Mouse (Mus musculus) retina, embryonic 14.5 days (tissue): ENCODE measurements around the gene Xylt2.
"Not testable (repeated sequence)": the region's sequence is repeated elsewhere in the genome, so short reads cannot be mapped to it uniquely, and the experiment has no call there.

Experiments
- DNase-seq: peaks from one replicate; pipeline ENCODE4 v3.0.0-alpha.2; 2015; ENCODE audit warnings: low spot score

Xylt2 gene

GRCm38 (mm10) chr11:94676308-94676707, 1.0 kb downstream of the Xylt2 start:
- no peak for DNase-seq

DNA sequence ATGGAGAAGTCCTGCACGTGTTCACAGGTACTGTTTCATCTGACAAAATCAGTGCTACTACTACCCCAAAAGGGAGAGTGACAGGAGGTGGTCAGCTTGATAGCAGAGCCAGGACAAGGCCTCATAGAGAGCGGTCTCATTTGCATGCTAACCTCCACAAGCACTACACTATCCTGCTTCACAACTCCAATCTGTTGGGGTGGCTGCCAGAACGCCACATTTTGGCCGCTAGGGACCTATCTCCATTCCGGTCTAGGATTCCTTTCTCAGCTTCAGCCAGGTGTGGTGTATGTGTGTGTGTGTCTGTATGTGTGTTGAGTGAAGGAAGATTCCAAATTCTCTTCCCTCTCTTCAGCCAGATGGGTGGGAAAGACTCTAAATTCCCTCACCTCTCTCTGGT, 1.9 kb downstream of the Xylt2 start:
- no peak for DNase-seq

GRCm38 (mm10) chr11:94674984-94675383, 2.3 kb downstream of the Xylt2 start:
- no peak for DNase-seq

DNA sequence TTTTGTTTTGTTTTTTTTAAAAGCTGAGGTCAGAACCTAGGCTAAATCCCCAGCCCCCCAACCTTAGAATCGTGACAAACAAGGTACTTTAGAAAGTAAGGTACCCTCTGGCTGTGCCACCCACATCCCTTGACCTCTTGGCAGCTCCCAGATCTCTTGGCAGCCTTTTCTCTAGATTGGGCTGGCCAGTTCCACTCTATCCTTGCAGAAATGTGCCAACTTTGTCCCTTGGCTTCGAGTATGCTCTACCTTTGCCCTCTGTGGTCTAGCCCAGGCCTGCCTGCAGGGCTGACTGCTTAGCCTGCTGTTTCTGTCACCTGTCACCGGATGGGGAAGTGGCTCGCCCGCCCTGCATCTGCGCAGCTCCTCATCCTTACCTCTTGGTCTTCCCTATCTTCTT, 12.0 kb downstream of the Xylt2 start:
- DNase-seq = no peak

GRCm38 (mm10) chr11:94661344-94661743, 16.0 kb downstream of the Xylt2 start:
- DNase-seq = no peak

DNA sequence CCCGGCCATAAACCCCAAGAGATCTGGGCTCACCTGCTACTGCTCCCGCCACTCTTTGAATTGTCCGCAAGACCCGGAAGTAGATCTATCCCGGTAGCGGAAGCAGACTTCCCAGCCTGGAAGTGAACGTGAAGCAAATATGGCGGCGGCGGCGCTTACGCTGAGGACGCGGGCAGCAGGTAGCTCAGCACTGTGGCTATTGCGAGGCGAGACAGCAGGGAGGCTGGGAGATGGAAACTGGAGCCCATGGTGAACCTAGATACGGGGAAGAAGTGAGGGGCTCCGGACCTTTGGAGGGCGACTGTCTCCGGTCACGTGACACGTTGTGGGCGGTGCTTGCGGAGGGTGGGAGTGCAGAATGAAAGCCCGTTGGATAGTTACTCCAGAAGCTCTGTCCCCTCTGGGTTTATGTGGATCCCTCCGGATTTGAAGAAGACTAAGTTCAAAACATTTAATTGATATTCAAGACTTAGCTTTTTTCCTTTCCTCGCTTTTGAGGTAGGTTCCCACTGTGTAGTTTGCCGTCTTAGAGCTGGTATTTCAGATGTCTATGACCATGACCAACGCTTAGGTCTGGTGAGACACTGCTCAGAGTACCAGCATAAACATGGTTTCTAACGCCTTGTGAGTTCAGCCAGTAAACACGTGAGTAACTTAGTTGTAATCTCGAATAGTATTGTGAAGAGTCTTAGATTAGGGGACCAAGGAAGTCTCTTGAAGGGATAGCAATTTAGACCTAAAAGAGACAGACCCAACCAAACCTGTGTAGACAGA, 23.5 kb downstream of the Xylt2 start, which contains the start of the genes Mrpl27 and Eme1:
Gene Mrpl27, plus strand, starts transcription at position 105 of the 774 bp plus-strand sequence.
Gene Eme1, minus strand, starts transcription at position 302 of the 774 bp plus-strand sequence.
- peak; percentile 84 for DNase-seq

- DNase-seq = no peak
Measured at GRCm38 (mm10) chr11:94652973-94653372, 24.3 kb downstream of the Xylt2 start.

DNA sequence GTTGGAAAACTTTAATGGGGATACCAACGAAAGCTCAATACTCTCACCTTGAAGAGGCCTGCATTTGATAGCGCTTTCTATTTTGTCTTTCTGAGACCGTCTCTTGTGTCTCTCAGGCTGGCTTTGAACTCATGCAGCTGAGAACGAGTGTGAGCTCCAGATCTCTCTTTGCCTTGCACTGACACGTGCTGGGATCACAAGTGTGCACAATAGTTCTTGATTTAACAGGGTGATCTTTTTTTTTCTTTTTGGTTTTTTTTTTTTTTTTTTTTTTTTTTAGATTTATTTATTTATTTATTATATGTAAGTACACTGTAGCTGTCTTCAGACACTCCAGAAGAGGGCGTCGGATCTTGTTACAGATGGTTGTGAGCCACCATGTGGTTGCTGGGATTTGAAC, 26.1 kb downstream of the Xylt2 start:
- DNase-seq = not testable (repeated sequence)

GRCm38 (mm10) chr11:94646457-94646856, 30.9 kb downstream of the Xylt2 start:
- no peak for DNase-seq

DNA sequence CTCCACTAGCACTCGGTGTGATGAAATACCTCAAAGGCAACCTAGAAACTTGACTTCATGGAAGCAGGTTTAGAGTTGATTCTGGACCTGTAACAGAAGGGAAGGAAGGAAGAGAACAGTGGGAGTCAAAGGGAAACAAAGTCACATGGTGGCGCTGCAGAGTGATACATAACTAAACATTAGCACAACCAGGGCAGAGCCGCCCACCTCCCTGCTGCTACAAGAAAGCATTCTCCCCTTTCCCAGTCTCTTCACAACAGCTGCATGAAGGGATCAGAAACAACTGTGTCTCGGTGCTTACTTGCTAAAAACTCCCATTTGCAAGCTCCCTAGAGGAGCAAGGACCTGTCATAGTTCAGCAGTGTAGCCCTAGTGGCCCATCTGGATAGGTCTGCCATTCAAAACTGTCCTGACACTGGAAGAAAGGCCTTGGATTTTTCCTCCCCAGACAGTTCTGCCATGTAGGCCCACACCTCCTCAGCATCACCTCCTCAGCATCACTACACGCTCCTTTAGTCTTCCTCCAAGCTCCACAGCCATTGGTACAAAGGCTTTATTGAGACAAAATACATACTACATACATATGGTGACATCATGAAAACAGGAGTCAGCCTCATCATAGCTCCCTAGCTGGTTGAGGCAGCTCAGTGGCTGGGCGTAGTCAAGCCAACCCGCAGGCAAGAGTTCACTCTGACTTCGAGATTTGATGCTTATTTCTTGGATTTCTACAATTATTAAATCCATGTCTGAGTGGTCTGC, 32.7 kb downstream of the Xylt2 start:
- no peak for DNase-seq

DNA sequence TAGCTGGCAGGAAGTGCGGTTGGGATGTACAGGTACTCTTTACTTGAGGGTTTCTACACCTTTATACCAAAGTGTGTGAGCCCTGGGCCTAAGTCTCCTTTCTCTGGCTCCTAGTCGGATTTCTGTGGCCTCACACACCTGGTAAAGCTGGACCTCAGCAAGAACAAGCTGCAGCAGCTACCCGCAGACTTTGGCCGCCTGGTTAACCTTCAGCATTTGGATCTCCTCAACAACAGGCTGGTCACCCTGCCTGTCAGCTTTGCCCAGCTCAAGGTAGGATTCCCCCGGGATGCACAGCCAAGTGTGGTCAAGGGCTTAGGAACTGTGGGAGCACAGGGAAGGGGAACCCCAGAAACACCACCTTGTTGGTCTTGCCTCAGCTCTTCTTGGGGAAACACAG, 42.9 kb downstream of the Xylt2 start:
- no peak for DNase-seq

GRCm38 (mm10) chr11:94632988-94633387, 44.3 kb downstream of the Xylt2 start:
- DNase-seq = no peak

GRCm38 (mm10) chr11:94631969-94632368, 45.3 kb downstream of the Xylt2 start:
- DNase-seq = no peak

DNA sequence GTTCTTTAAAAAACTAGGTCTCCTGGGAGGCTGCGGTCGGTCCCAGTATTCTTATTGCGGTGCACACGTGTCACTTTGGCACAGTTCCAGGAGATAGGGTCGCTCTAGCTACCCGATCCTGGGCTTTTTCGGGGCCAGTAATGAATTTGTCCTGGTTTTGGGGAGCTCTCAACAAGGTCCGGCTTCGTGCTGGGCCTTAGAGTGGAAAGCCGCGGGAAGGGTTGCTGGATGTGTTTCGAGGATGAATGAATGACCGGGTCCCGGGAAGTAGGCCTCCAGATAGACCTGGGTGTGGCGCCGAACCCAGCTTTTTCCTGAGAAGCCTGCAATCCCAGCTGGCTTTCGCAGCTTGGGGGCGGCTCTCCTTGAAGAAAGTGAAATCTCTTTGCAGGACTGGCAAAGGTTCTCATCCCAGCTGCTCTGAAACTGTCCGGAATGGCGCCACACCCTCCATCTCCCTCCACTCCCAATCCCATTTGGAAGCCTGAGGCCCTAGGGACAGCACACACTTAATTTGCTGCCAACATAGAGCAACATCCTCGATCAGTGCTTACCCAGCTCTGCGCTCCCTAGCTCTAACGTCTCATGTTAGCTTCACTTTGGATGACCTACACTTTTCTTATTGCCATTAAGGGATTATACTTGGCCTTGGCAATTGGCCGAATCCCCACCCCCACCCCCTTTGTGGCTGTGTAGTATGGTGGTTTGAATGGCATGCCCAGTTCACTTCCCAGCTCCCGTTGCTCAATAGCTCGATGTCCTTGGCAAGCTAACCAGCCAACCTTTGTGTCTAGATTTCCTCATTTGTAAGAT, 46.9 kb downstream of the Xylt2 start:
- DNase-seq = no peak

DNA sequence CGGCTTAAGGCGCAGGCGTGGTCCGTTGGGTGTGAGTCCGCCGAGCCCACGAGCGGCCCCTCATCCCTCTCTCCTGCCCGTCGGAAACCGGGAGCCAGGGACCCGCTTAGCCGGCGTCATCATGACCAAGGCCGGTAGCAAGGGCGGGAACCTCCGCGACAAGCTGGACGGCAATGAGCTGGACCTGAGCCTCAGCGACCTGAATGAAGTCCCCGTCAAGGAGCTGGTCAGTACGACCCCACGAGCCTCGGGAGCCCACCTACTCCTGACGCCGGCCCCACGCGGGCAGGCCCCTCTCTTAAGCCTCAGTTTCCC, 47.5 kb downstream of the Xylt2 start:
- DNase-seq = no peak

- DNase-seq = peak; percentile 95
Measured at GRCm38 (mm10) chr11:94629199-94629883, 48.0 kb downstream of the Xylt2 start, which contains the start of gene Lrrc59. Gene Lrrc59, plus strand, starts transcription at chr11:94629767.

DNA sequence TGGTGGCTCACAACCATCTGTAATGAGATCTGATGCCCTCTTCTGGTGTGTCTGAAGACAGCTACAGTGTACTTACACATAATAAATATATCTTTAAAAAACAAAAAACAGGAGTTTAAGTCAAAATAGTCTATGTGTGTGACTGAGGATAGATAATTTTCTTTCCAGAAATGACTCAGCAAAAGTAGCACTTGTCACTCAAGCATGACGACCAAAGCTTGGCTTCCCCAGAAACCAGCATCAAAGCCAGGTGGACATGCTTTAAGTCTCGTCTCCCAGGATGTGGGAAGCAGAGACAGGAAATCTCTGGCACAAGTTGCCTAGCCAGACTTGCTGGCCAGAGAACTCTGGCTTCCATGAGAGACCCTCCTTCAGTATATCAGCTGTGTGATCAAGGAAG, 55.2 kb downstream of the Xylt2 start:
- DNase-seq = no peak

GRCm38 (mm10) chr11:94621458-94621852, 55.9 kb downstream of the Xylt2 start:
- DNase-seq = no peak

GRCm38 (mm10) chr11:94620766-94621457, 56.4 kb downstream of the Xylt2 start:
- no peak for DNase-seq

DNA sequence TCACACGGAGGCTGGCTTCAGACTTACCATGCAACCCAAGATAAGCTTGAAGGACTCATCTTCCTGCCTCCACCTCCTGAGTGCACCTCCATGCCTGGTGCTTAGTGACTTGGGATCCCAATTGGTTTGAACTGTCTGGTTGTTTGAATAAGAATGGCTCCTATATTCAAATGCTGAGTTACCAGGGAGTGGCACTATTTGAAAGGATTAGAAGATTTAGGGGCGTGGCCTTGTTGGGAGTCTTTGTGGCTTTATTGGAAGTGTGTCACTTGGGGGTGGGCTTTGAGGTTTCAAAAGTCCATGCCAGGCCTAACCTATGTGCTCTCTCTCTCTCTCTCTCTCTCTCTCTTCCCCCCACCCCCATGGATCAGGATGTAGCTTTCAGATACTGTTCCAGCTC, 59.7 kb downstream of the Xylt2 start:
- no peak for DNase-seq

- peak; percentile 31 for DNase-seq
Measured at GRCm38 (mm10) chr11:94615494-94615893, 61.8 kb downstream of the Xylt2 start.
